Mouse (Mus musculus) neural tube, embryonic 15.5 days (tissue): ENCODE results near the gene Camta1. TPM values are rescaled to one million over a fixed set of nuclear protein-coding genes. Genes with fewer than 3 reads are reported as not detected.

Source experiments
- ATAC-seq: fragments of 200-750 bp; cut with Nextera tagmentation; 2 replicates; pipeline ENCODE4 v1.8.0; 2017; ENCODE audit warnings: mild to moderate bottlenecking, moderate TSS enrichment, moderate library complexity; ENCODE audit not compliant: low FRiP score
- H3K27ac ChIP-seq: fragments of 300-500 bp; sonication (generic); replicated peaks from 2 replicates; pipeline ENCODE4 v1.5.1; 2015; ENCODE audit warnings: mild to moderate bottlenecking, inconsistent platforms
- H3K27me3 ChIP-seq: fragments of 300-500 bp; sonication (generic); replicated peaks from 2 replicates; pipeline ENCODE4 v1.6.1; 2015; ENCODE audit warnings: inconsistent platforms
- H3K36me3 ChIP-seq: fragments of 300-500 bp; sonication (generic); 2 replicates; pipeline ENCODE4 v1.6.1; 2015; ENCODE audit warnings: inconsistent platforms
- H3K4me1 ChIP-seq: fragments of 300-500 bp; sonication (generic); 2 replicates; pipeline ENCODE4 v1.6.1; 2015; ENCODE audit warnings: inconsistent platforms
- H3K4me2 ChIP-seq: fragments of 300-500 bp; sonication (generic); 2 replicates; pipeline ENCODE4 v1.6.1; 2015; ENCODE audit warnings: inconsistent platforms, mild to moderate bottlenecking, moderate library complexity
- H3K4me3 ChIP-seq: fragments of 300-500 bp; sonication (generic); replicated peaks from 2 replicates; pipeline ENCODE4 v1.5.1; 2015; ENCODE audit warnings: mild to moderate bottlenecking, inconsistent platforms
- H3K9ac ChIP-seq: fragments of 300-500 bp; sonication (generic); replicated peaks from 2 replicates; pipeline ENCODE4 v1.6.1; 2015; ENCODE audit warnings: mild to moderate bottlenecking, inconsistent platforms
- H3K9me3 ChIP-seq: fragments of 300-500 bp; sonication (generic); replicated peaks from 2 replicates; pipeline ENCODE4 v1.6.1; 2016; ENCODE audit warnings: inconsistent platforms
- WGBS: fragments of 180-500 bp; shearing (Covaris S2); methylation state at CpG from one replicate; pipeline ENCODE4 v1.1.7; 2015; ENCODE audit warnings: mixed read lengths; 5-methylcytosine and 5-hydroxymethylcytosine counted together
- polyA plus RNA-seq: library from polyadenylated mRNA; unstranded; fragments of >200 nt; fragmentation: Nextera tagmentation; extraction: Ambion mirVana; gene quantifications from 2 replicates; pipeline ENCODE4 v1.2.1, GENCODE M21; 2015

The Camta1 gene
- polyA plus RNA-seq, 1 experiment from 2014 or later, result 161 TPM

- H3K4me1 ChIP-seq, result peaks cover 24% of the 10 kb centered on the region
- H3K4me3 ChIP-seq, result no peak overlapping the region
- no peaks in the 10 kb centered on the region for H3K9me3 ChIP-seq
- H3K27me3 ChIP-seq, result no peaks in the 10 kb centered on the region
- peaks cover 31% of the 10 kb centered on the region for H3K36me3 ChIP-seq
- ATAC-seq, result no peak
- H3K9ac ChIP-seq, result no peak overlapping the region
- no peak overlapping the region for H3K27ac ChIP-seq
- H3K4me2 ChIP-seq, result no peak overlapping the region
- WGBS, result 87% methylated on average over 2 of the region's 2 CpGs
These were observed 992.8 kb downstream of the Camta1 start for GRCm38 (mm10) chr4:150868859-150869258.

DNA sequence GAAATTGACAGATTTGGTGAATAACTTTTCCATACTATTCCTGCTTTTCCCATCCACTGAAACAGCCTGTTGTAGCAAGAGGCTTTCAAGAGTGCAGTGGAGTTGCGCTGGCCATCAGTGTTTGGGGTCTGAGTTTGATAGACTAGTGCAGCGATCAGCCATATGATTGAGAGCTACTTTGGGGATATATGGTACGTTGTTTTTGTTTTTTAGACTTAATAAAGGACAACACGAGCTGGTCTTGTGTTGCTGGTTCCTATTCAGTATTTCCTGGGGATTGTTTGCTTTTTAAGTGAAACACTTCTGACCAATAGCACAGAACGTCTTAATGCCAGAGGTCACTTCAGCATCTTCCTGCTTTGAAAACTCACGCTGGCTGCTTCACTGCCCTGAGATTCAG is 993.5 kb downstream of the Camta1 start:
- no peak overlapping the region for H3K27ac ChIP-seq

More for the DNA sequence above, 993.5 kb downstream of the Camta1 start:
- H3K4me1 ChIP-seq, result peaks cover 25% of the 10 kb centered on the region
- no peak for ATAC-seq
- no peaks in the 10 kb centered on the region for H3K9me3 ChIP-seq
- no peak overlapping the region for H3K4me3 ChIP-seq
- WGBS, result 82% methylated on average over 6 of the region's 6 CpGs
- peaks cover 31% of the 10 kb centered on the region for H3K36me3 ChIP-seq
- H3K4me2 ChIP-seq, result no peak overlapping the region
- H3K27me3 ChIP-seq, result no peaks in the 10 kb centered on the region
- no peak overlapping the region for H3K9ac ChIP-seq

Other genes starting within 250 kb of the Camta1 start
- 79.6 and 82.6 TPM in 2 replicates for gene Dnajc11, start 71.8 kb upstream of the Camta1 start, polyA plus RNA-seq
- 37.8 and 38.3 TPM in 2 replicates for gene Thap3, start 127.1 kb upstream of the Camta1 start, polyA plus RNA-seq
- 21.3 TPM in 2 replicates for gene Phf13, start 134.4 kb upstream of the Camta1 start, polyA plus RNA-seq
- 5.7 and 7.8 TPM in 2 replicates for gene Klhl21, start 146.9 kb upstream of the Camta1 start, polyA plus RNA-seq
- gene Zbtb48, start 165.8 kb upstream of the Camta1 start, polyA plus RNA-seq, result 15.9 and 16.4 TPM in 2 replicates
- gene Tas1r1, start 176.7 kb upstream of the Camta1 start, polyA plus RNA-seq, result 2.1 and 2.2 TPM in 2 replicates
- gene Nol9, start 177.4 kb upstream of the Camta1 start, polyA plus RNA-seq, result 26.0 and 26.4 TPM in 2 replicates
- 13.5 and 13.6 TPM in 2 replicates for gene Plekhg5, start 210.6 kb upstream of the Camta1 start, polyA plus RNA-seq